Mouse (Mus musculus): ENCODE measurements around the gene Ttc12.

Ttc12 gene

DNA sequence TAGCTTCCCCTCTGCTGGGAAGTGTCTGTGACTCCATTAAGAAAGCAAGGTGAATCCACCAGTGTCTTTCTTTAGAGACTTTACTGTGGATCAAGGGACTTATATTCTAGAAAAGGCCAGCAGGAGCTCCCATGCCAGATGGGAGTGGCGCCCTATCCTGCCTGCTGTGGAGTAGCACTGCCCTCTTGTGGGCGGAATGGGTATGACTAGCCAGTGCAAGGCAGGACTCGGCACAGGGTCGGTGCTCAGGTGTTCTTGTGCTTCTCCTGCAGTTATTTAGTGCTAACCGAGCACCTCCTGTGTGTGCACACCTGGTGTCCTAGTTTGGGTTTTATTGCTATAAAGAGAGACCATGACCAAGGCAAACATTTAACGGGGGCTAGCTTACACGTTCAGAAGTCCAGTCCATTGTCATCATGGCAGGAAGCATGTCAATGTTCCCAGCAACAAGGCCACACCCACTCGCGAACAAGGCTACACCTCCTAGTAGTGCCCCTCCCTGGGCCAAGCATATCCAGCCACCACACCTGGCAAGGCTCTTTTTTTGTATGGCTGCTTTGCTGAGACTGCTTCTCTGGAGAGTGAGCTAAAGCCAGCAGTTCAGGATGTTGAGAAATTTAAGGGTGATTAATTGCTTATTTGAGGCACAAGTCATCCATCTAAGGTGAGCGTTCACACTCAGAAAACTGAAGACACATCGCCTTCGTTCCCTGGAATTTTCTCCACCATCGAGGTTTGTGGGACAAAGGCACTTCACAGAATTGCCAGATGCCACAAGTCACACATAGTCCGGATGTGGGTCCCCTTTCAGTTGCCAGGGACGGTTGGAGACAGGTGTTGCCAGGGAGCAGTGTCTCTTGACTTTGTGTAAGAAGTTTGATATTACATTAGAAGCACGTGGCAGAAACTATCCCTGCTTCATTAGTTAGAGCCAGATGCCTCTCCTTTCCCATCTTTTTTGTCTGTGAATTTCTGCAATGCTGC lies 3.2 kb upstream of the Ttc12 start:
- DNase-seq (ENCODE audit: low spot score): peak; percentile 90

DNA sequence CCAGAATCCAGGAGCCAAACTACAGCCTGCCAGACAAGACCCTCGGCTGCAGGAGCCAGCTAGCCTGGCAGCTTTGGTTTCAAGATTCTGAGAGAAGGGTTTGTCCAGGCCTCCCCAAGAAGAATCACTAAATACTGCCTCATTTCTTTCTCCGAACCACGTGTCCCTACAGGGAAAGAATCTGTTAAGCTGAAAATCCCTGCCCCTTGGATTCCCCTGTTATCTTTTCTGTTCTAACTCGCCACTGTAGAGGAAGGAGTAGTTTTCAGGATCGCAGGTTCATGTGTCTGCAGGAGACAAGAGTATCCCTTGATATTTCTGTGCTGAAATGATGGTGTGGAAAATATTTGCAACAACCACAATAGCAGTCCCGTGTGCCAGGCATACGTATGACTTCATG lies 2.2 kb upstream of the Ttc12 start:
- no peak for DNase-seq (ENCODE audit: low spot score)

DNA sequence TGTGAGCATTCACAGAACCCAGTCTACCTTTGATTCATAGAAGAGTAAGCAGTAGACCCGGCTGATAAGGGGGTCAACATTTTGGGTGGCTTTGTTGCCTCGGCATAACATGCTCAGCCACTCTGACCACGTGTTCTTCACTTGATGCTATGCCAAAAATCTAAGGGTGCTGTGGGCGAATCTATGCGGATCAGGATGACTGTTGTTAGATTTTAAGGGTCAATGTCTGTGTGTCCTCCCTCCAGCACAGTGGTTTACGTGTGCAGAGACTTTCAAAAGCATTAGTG lies 1.6 kb upstream of the Ttc12 start:
- DNase-seq (ENCODE audit: low spot score): no peak

DNA sequence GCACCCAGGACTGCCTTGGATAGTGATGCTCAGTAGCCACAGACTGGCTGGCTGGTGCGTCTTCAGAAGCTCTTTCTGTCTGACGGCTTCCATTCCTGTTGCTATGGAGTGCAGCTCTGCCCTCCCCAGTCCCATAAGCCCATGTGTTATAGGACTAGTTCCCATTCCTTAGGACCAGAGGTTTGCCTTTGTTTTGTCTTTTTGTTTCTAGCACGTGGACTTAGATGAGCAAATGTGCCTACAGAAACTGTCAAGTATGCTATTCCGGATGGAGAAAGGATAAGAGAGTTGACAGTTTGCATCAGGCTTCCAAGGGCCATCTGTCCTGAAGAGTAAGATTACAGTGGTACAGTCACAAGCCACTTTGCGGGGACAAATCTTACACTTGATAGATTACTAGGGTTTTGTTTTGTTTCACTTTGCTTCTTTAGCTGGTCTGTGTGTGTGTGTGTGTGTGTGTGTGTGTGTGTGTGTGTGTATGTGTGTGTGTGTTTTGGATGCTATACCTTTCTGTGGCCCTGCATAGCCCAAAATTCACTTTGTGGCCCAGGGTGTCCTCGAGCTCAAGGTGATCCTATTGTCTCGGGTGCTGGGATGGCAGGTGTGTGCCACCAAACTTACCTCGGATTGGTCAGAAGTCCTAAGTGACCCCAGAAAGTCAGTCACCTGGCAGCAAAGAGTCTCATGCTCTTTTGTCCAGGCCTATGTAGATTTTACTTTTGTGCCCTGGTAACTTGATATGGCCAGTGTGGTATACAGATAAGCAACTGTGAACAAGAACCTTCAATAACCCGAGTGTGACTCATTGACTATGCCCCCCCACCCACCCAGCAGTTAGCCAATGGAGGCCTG lies 1.0 kb upstream of the Ttc12 start:
- DNase-seq (ENCODE audit: low spot score): no peak

DNA sequence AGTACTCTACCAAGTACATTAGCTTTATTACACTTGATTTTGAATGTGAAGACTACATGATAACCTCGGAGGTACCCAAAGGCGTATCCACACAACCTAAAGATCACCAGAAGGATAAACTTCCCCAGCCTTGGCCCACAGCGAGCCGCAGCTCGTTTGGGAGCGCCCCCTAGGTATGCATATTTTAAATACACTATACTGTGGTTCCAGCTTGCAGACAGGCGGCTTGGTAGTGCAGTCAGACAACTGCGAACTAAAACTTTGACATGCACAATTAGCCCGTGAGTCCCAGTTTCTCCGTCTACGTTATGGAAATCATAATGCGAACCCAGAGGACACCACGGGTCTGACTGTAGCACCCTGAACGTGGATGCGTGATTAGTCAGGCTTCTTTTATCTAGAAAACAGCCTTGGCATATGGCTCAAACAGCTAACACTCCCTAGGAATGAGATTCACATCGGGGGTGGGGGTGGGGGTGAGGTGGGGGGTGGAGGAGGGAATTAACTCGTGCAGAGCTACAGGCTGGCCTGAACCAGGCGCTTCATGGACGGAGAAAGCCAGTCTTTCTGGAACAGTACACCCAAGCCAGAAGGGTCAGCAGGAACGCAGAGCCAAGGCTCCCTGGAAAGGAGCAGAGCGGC lies 654 bp downstream of the Ttc12 start:
- no peak for DNase-seq (ENCODE audit: low spot score)

DNA sequence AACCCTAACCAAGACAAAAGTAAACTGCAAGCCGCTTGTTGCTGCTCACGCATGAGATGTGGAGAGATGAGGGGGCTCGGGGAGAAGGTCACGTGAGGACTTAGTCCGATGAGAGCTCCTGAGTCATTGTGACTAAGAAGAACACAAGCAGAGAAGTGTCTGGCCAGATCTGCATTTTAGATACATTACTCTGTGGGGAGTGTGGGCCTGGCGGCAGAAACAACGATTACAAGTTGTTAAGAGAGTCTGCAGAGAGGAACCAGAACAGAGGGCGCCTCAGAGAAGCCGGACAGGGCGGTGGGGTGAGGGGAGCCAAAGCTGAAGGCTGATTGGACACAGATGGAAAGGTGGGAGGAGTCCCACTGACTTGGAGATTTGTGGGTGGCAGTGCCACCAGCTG lies 2.7 kb downstream of the Ttc12 start:
- DNase-seq (ENCODE audit: low spot score): no peak

DNA sequence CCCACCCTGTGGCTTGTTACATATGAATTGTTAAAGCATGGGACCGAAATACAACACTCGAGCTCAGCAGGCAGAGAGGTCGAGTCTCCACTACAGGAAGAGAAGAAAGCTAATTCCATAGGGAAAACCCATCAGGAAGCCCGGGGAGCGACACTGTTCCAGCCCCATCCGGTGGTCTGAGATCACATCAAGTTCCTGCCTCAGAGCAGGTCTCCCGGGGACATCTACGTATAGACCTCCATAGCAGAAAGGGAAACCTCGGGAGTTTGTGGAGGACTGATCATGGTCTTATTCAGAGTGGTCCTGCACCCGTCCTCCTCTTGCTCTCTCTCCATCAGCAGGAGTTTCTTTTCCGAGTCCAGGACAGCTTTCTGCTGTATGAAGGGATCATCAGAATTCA lies 13.9 kb downstream of the Ttc12 start:
- DNase-seq (ENCODE audit: low spot score): no peak

DNA sequence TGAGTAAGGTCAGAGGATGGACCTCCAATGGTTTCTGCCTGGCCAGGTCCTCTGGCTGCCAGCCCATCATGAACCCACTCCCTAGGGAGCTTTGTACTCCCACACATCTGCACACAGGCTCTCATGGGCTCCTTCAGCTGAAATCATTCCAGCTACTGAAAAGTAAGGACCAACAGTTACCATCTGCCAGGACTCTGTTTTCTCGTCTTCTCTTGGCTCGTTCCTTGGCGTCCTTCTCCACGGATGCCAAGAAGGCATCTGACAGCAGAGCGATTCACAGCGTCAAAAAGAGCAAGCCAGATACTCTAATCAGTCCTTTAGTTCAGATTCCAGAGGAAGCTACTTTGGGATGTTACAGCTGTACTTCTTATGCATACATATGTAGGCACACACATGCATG lies 15.1 kb downstream of the Ttc12 start:
- DNase-seq (ENCODE audit: low spot score): no peak

DNA sequence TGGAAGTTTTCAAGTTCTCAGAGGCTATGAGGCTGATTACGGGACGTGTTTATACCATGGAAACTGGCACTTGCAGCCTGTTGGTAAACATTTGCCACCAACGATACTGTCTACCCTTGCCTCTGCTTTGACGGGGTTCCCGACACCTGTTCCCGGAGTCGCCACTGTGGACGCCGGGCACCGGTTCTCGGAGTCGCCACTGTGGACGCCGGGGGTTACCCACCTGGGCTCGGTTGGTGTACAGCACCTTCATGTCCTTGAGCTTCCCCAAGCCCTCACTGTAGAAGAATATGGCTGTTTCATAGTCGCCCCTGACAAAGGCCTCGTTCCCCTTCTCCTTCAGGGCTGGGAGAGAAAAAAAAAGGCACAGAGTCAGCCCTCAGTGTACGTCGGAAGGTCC lies 16.0 kb downstream of the Ttc12 start:
- no peak for DNase-seq (ENCODE audit: low spot score)

DNA sequence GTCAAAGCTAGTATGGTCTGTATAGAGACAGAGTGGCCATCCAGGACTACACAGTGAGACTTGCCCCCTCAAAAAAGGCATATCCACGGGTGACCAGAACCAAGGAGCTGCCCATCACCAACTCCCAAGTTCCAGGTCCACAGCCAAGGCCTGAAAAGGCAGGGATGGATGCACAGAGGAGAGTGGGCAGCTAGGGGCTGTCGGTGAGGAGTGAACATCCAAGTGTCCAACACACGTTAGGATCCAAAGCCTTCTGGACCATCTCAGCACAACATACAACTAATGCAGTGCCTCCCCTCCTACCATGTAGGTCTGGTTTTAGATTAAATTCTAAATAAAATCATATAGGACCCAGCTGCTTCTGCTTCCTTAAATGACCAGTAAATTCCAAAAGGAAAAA lies 29.9 kb downstream of the Ttc12 start:
- no peak for DNase-seq (ENCODE audit: low spot score)

DNA sequence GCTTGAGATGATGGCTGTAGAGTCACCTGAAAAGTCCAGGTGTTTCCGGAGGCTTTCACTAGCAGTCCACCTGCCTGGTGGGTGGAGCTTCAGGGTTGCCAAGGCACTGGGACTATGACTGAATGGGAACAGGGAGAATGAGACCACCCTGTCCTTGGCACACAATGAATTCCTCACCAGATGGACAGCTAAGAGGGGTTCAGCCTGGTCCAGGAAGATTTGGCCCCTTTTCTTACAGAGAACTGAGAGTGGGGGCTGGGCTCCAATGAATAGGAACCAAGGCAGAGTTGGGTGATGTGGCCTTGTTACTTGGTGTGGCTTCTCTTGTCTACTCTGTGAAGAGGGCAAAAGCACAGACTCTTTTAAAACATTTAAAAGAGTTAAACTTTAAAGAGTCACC lies 33.6 kb downstream of the Ttc12 start:
- no peak for DNase-seq (ENCODE audit: low spot score)

DNA sequence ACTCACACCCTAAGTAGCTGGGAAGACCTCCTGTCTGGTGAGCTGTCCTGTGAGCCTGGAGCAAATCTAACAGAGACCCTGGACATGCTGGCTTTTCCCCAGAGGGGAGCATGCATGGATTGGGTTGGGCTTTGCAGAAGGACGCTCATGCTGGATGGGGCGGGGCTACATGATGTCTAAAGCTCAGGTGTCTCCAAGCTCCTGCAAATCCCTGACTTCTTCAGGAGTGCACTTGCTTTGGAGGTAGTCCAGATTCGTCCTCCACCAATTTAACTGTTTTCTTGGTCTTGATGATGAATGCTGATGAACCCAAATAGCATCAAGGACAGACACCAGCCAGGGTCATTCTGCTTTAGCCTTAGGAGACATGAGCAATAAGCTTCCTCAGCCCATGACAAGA lies 35.5 kb downstream of the Ttc12 start:
- no peak for DNase-seq (ENCODE audit: low spot score)

DNA sequence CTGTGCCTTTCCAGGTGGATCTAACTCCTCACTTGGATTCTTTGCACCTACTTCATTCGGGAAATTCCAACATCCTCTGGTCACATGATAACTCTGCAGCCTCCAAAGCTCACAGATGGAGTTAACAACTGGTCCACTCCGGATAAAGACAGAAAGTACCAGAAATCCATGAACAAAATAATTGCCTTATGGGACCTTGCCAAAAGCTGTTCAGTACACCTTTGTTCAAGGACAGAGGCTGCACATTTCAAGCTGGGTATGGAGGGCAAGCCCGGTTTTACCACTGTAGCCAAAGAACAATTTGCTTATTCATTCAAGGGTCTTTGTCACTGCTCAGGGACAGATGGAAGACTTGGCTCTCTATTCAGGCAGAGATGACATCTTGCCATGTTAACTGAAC lies 43.4 kb downstream of the Ttc12 start:
- no peak for DNase-seq (ENCODE audit: low spot score)

DNA sequence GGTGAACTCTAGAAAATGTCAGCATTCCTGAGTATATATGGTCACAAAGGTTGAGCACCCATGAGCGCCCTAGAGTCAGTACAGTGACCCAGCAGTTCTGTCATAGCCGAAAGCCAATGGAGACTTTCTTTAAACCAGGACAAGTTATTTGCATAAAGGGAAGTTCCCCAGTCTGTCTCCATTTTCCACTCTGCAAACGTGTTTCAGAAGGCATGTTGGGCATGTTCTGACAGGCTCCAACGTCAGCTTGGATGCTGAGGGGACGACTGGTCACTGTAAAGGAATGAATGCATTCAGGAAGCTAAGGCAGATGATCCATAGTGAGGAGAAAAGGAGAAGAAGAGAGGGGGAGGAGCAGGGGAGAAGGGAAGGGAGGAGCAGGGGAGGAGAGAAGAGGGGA lies 58.5 kb downstream of the Ttc12 start:
- no peak for DNase-seq (ENCODE audit: low spot score)

DNA sequence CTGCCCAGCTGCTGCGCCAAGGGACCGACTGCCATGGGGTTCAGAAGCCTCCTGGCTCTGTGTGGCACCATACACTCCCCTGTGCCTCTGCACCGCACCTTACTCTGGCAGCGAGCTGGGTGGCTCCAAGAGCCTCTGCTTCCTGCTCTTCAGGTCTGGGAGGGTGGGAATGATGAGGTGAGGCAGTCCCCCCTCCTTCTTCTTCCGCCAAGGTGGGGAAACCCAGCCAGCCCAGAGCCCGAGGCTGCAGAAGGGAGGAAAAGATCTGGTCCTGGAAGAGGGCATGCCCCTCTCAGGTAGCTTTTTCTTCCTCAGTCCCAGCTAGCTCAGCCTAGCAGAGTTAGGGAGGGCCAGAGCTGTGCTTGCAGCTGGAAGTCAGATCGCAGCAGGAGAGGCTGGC lies 59.1 kb downstream of the Ttc12 start, which contains the start of gene Ankk1:
Gene Ankk1 (minus strand): TSS at position 101 of the 400 bp plus-strand sequence.
- DNase-seq (ENCODE audit: low spot score): no peak

DNA sequence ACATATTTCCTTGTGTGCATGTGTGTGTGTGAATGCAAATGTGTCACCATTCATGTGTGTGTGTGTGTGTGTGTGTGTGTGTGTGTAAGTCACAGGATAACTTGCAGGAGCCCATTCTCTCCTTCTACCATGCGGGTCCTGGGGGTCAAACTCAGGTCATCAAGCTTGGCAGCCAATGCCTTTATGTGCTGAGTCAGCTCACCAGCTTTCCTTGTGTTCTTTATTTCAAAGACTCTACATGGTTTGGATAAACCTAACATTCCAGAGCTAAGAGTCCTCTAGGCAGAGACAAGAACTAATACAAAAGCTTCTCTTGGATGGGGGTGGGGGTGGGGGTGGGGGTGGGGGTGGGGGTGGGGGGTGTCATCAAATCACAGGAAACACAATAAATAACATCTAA lies 60.4 kb downstream of the Ttc12 start:
- DNase-seq (ENCODE audit: low spot score): no peak

DNA sequence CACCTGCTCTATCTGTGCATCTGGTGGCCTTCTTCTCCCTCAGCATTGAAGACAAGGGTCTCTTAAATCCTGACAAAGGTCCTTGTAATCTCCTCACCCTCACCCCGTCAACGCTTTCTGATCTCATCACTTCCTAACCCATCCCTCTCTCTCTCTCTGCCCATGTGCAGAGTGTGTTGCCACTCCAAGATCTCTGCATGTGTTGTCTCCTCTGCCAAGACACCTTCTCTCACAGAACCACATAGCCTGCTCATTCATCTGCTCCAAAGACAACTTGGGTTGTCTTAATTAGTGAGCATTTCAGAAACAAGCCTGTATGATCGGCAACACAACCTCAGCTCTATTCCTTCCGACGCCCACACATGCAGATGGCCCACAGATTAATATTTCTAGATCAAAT lies 62.2 kb downstream of the Ttc12 start:
- no peak for DNase-seq (ENCODE audit: low spot score)

DNA sequence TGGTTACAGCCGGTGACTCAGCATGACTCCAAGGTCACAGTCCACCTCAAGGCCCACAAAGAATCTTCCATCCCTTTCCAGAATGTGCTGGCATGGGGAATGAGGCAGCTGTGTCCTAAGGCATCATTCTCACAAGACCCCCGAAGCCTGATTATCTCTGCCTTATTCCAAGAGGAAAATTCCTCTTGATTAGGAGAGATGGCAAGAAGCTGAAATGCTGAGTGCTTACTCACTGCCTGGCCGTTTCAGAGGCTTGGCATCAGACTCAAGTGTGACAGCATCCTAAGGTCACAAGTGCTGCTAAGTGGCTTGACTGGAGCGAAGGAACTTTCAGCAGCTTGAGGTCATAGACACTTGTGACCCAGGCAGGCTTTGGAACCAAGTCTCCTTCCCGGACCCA lies 75.4 kb downstream of the Ttc12 start:
- no peak for DNase-seq (ENCODE audit: low spot score)

DNA sequence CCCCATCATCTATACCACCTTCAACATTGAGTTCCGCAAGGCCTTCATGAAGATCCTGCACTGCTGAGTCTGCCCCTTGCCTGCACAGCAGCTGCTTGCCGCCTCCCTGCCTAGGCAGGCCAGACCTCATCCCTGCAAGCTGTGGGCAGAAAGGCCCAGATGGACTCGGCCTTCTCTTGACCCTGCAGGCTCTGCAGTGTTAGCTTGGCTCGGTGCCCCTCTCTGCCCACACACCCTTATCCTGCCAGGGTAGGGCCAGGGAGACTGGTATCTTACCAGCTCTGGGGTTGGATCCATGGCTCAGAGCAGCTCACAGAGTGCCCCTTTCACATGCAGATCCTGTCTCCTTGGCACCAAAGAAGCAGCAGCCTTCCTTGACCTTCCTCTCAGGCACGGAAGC lies 79.0 kb downstream of the Ttc12 start:
- no peak for DNase-seq (ENCODE audit: low spot score)

DNA sequence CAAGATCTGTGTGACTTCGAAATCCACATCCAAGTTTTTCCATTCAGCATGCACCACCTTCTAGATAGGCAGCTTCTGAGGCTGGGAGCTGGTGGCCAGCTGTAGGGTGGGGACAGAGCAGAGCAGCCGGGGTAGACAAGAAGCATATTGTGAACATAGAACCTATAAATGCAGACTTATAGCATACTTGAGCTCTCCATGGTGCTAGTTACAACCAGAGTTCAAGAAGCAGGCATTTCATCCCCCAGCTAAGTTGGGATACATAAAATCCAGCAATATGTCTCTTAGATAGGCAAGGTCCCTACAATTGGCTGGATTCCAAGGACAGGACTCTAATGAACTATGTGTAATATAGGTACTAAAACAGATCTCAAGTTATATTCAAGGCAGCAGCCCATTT lies 82.3 kb downstream of the Ttc12 start:
- no peak for DNase-seq (ENCODE audit: low spot score)

DNA sequence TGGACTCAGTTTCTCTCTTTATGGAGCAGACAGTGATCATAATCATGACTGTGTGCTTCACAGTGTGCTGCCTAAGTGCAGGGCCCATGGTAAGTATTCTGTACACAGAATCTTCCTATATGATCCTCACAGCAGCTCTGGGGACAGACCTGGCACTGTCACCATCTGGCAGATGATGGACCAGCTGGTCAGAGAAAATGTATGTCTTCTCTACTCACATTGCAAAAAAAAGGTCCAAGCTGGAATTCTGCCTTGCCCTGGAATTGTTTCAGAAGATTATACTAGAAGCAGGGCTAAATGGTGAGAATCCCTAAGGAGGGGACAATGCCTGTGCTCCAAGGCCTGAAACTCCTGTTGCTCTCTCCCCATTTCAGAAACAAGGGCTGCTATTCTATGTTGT lies 90.0 kb downstream of the Ttc12 start:
- DNase-seq (ENCODE audit: low spot score): no peak

DNA sequence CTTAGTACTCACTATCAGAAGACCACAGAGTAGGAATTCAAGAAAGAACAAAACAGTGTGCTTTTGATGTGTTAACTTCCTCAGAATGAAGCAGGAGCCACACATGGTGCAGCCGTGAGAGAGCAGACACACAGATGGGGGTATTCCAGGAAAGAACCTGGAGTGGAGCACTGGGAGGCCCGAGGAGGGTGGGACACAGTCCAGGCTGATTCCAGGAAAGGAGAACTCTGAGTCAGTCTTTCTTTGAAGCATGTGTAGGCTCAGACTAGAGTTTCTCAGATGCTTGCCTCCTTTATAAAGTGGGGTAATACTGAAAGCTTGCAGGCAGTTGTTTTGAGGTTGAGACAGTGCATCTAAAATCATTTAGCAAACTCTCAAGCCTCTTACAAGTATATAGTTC lies 93.8 kb downstream of the Ttc12 start:
- no peak for DNase-seq (ENCODE audit: low spot score)
